Comparison of ENCODE assay signal across 18 mouse cellular contexts in the genomic region with DNA sequence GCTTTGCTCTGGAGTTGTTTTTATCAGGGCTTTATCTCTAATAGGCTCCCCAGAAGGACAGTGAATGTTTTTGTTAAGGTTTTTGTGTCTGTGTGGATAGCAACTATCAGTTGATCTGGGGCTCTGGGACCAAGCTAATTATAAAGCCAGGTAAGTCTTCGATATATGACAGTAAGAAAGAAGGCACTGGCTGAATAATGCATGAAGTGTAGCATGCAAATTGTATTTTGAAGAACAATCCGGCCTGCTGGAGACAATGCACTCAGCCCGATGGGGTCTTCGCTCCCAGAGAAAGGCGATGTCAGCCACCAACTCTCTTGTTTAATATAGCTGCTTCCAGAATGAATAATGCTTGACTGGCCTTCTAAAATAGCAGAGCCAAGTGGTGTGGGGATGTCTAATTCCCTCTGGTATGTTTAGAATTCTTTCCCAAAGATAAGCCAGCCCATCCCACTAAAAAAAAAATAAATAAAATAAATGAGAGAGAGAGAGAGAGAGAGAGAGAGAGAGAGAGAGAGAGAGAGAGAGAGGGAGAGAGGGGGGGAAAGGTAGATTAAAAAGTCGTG.
DNase-seq lines count a peak whose midpoint lies in the region; ATAC-seq and TF ChIP-seq lines count a peak whose summit lies in the region.
"Had no signal": no experiment of that assay in that cellular context is flagged by ENCODE, and none has a peak within 500 bp of the region (broad histone marks: within the 10 kb centered on the region; RNA-seq: fewer than 3 reads in every experiment).

No protein-coding gene starts in this region.

- TF ChIP-seq POLR2A in liver, adult 2 months (IDR thresholded peaks at IDR 0.05; ENCODE audit: extremely low read depth, insufficient read depth, low read length): no peak
- TF ChIP-seq POLR2A in brain, embryonic 14.5 days (IDR thresholded peaks at IDR 0.05; ENCODE audit: borderline replicate concordance, extremely low read depth, insufficient read depth, insufficient read length, poor library complexity, severe bottlenecking): no peak

- no peak for TF ChIP-seq CTCF in liver, adult 2 months (IDR thresholded peaks at IDR 0.05; ENCODE audit: low read depth, low read length)
- no peak for TF ChIP-seq CTCF in brain, embryonic 14.5 days (IDR thresholded peaks at IDR 0.05; ENCODE audit: borderline replicate concordance, extremely low read depth, insufficient read depth, insufficient read length)

- H3K4me3 ChIP-seq in liver, adult 2 months (ENCODE audit: insufficient read depth, low read depth, low read length): no peak overlapping the region
- no peak overlapping the region for H3K4me3 ChIP-seq in midbrain, embryonic 13.5 days (replicated peaks)
- no peak overlapping the region for H3K4me3 ChIP-seq in limb, embryonic 10.5 days
- H3K4me3 ChIP-seq: forebrain, embryonic 15.5 days; neural tube, embryonic 15.5 days had no signal

- 74% methylated on average over 6 of the region's 6 CpGs for WGBS in liver, adult 2 months
- WGBS in midbrain, embryonic 13.5 days: 6% methylated on average over 6 of the region's 6 CpGs
- WGBS in limb, embryonic 10.5 days: 80% methylated on average over 6 of the region's 6 CpGs

- no peaks in the 10 kb centered on the region for H3K27me3 ChIP-seq in liver, adult 2 months (ENCODE audit: control insufficient read depth, insufficient read depth, low read length)
- H3K27me3 ChIP-seq in midbrain, embryonic 13.5 days: no peaks in the 10 kb centered on the region
- H3K27me3 ChIP-seq in limb, embryonic 10.5 days (ENCODE audit: low read depth, poor library complexity, severe bottlenecking): no peaks in the 10 kb centered on the region
- H3K27me3 ChIP-seq: forebrain, embryonic 15.5 days; neural tube, embryonic 15.5 days had no signal

- no peak overlapping the region for H3K27ac ChIP-seq in liver, adult 2 months (replicated peaks; ENCODE audit: insufficient read depth, low read depth, low read length)
- peak overlapping the region; percentile 72 for H3K27ac ChIP-seq in midbrain, embryonic 13.5 days
- H3K27ac ChIP-seq in limb, embryonic 10.5 days: no peak overlapping the region
- H3K27ac ChIP-seq: forebrain, embryonic 15.5 days; macrophage; neural tube, embryonic 15.5 days had no signal

- H3K4me1 ChIP-seq in liver, adult 2 months (ENCODE audit: control insufficient read depth, insufficient read depth, low read length): no peaks in the 10 kb centered on the region
- H3K4me1 ChIP-seq in midbrain, embryonic 13.5 days (replicated peaks): peaks cover 58% of the 10 kb centered on the region
- H3K4me1 ChIP-seq in limb, embryonic 10.5 days: 0 out of 2 replicates have a peak, but pooled peaks cover 2% of the 10 kb centered on the region

- H3K79me2 ChIP-seq in liver, adult 2 months (ENCODE audit: control insufficient read depth, insufficient read depth, low read length): no peaks in the 10 kb centered on the region

- no peak overlapping the region for H3K4me2 ChIP-seq in midbrain, embryonic 13.5 days (replicated peaks)
- H3K4me2 ChIP-seq: forebrain, embryonic 15.5 days; liver, embryonic 11.5 days; neural tube, embryonic 15.5 days had no signal

- no peaks in the 10 kb centered on the region for H3K36me3 ChIP-seq in liver, adult 2 months (ENCODE audit: control insufficient read depth, insufficient read depth, low read length)
- H3K36me3 ChIP-seq in midbrain, embryonic 13.5 days: no peaks in the 10 kb centered on the region
- no peaks in the 10 kb centered on the region for H3K36me3 ChIP-seq in limb, embryonic 10.5 days
- H3K36me3 ChIP-seq: forebrain, embryonic 15.5 days; G1E; neural tube, embryonic 15.5 days had no signal

- H3K9me3 ChIP-seq in midbrain, embryonic 13.5 days: no peaks in the 10 kb centered on the region
- H3K9me3 ChIP-seq in limb, embryonic 10.5 days (replicated peaks): no peaks in the 10 kb centered on the region
- H3K9me3 ChIP-seq: forebrain, embryonic 15.5 days; G1E; neural tube, embryonic 15.5 days had no signal

- DNase-seq in liver, adult 2 months (ENCODE audit: extremely low read depth, low read depth, low spot score): peak; percentile 3
- DNase-seq in liver: no peak
- peak; percentile 54 for DNase-seq in 3T3-L1 (ENCODE audit: low read depth, low spot score)
- peak; percentile 52 for DNase-seq in brain, embryonic 14.5 days (ENCODE audit: low read depth)
- no peak for DNase-seq in limb, embryonic 10.5 days (ENCODE audit: low spot score)
- DNase-seq in frontal cortex, postnatal 25 days (ENCODE audit: low spot score in 2 of 2): no peak
- no peak for DNase-seq in right cerebral cortex, postnatal 25 days
- DNase-seq: adrenal gland, adult 8-10 months; cerebellum, adult 18-20 months; kidney, adult 9 months; lung, adult 2 months had no signal

- H3K9ac ChIP-seq in liver, adult 2 months (ENCODE audit: low read depth, low read length): no peak overlapping the region
- no peak overlapping the region for H3K9ac ChIP-seq in midbrain, embryonic 13.5 days (replicated peaks)
- H3K9ac ChIP-seq: forebrain, embryonic 15.5 days; neural tube, embryonic 15.5 days had no signal

- no peak; the same call in 1 of the 2 replicates for ATAC-seq in midbrain, embryonic 13.5 days
- ATAC-seq: forebrain, embryonic 15.5 days; inflammation-experienced regulatory T-cells, adult 6 months had no signal

Comparison
In these comparisons a context has a peak if more than half of its experiments do, and no peak if none do; other contexts are left out.
1. DNase-seq: peak in liver, adult 2 months (single experiment), 3T3-L1 (single experiment) and brain, embryonic 14.5 days (single experiment); none in liver (single experiment), limb, embryonic 10.5 days (single experiment), frontal cortex, postnatal 25 days (0 of 2) and right cerebral cortex, postnatal 25 days (single experiment).